Mouse (Mus musculus) heart, embryonic 15.5 days (tissue): ENCODE data around the gene Pcgf2. TPM values are rescaled to one million over a fixed set of nuclear protein-coding genes. Genes with fewer than 3 reads are reported as not detected.

Experiments used
- ATAC-seq: fragments of 200-750 bp; cut with Nextera tagmentation; replicated peaks from 2 replicates; pipeline ENCODE4 v1.8.0; 2017; ENCODE audit warnings: low read depth, moderate TSS enrichment; ENCODE audit not compliant: insufficient number of reproducible peaks, insufficient read depth, low FRiP score
- H3K27ac ChIP-seq: fragments of 300-500 bp; sonication (generic); 2 replicates; pipeline ENCODE4 v1.5.1; 2015; ENCODE audit warnings: mild to moderate bottlenecking, inconsistent platforms
- H3K27me3 ChIP-seq: fragments of 300-500 bp; sonication (generic); 2 replicates; pipeline ENCODE4 v1.6.1; 2015; ENCODE audit warnings: inconsistent platforms
- H3K36me3 ChIP-seq: fragments of 300-500 bp; sonication (generic); 2 replicates; pipeline ENCODE4 v1.6.1; 2015; ENCODE audit warnings: mild to moderate bottlenecking, inconsistent platforms
- H3K4me1 ChIP-seq: fragments of 300-500 bp; sonication (generic); replicated peaks from 2 replicates; pipeline ENCODE4 v1.6.1; 2015; ENCODE audit warnings: inconsistent platforms
- H3K4me2 ChIP-seq: fragments of 300-500 bp; sonication (generic); 2 replicates; pipeline ENCODE4 v1.6.1; 2015; ENCODE audit warnings: inconsistent platforms, mild to moderate bottlenecking, moderate library complexity
- H3K4me3 ChIP-seq: fragments of 300-500 bp; sonication (generic); 2 replicates; pipeline ENCODE4 v1.5.1; 2015; ENCODE audit warnings: mild to moderate bottlenecking, inconsistent platforms
- H3K9ac ChIP-seq: fragments of 300-500 bp; sonication (generic); 2 replicates; pipeline ENCODE4 v1.6.1; 2015; ENCODE audit warnings: mild to moderate bottlenecking, inconsistent platforms
- H3K9me3 ChIP-seq: fragments of 300-500 bp; sonication (generic); replicated peaks from 2 replicates; pipeline ENCODE4 v1.6.1; 2016; ENCODE audit warnings: inconsistent platforms
- WGBS: fragments of 180-500 bp; shearing (Covaris S2); methylation state at CpG from one replicate; pipeline ENCODE4 v1.1.7; 2015; ENCODE audit warnings: mixed read lengths; 5-methylcytosine and 5-hydroxymethylcytosine counted together
- polyA plus RNA-seq: library from polyadenylated mRNA; unstranded; fragments of >200 nt; fragmentation: Nextera tagmentation; extraction: Ambion mirVana; gene quantifications from 2 replicates; pipeline ENCODE4 v1.2.1, GENCODE M21; 2015

The Pcgf2 gene
- polyA plus RNA-seq, 1 experiment from 2014 or later = 10.9 TPM

- Histone ChIP-seq H3K9me3 (no peaks in the 10 kb centered on the region), H3K4me2 (peak overlapping the region; percentile 73), H3K27ac (peak overlapping the region; percentile 89), H3K36me3 (peaks cover 34% of the 10 kb centered on the region), H3K27me3 (no peaks in the 10 kb centered on the region), H3K4me1 (peaks cover 61% of the 10 kb centered on the region), H3K4me3 (peak overlapping the region; percentile 82), H3K9ac (peak overlapping the region; percentile 86; the same call in 1 of the 2 replicates)
- WGBS = 33% methylated on average over 6 of the region's 6 CpGs
- no peak for ATAC-seq
Observed at GRCm38 (mm10) chr11:97664771-97665240, 35.5 kb downstream of the Pcgf2 start.

- WGBS = 0% methylated on average over 6 of the region's 8 CpGs
- Histone ChIP-seq H3K4me1 (peaks cover 61% of the 10 kb centered on the region), H3K4me3 (peak overlapping the region; percentile 82), H3K27me3 (no peaks in the 10 kb centered on the region), H3K36me3 (peaks cover 34% of the 10 kb centered on the region), H3K27ac (peak overlapping the region; percentile 89), H3K4me2 (peak overlapping the region; percentile 73), H3K9me3 (no peaks in the 10 kb centered on the region), H3K9ac (peak overlapping the region; percentile 86)
- no peak for ATAC-seq
Observed at GRCm38 (mm10) chr11:97664339-97664665, 36.0 kb downstream of the Pcgf2 start.

- H3K4me1 ChIP-seq = peaks cover 61% of the 10 kb centered on the region
- peak; percentile 25; the same call in 1 of the 2 replicates for ATAC-seq
- H3K4me3 ChIP-seq = peak overlapping the region; percentile 82
Observed at GRCm38 (mm10) chr11:97663528-97664338, 36.6 kb downstream of the Pcgf2 start.

GRCm38 (mm10) chr11:97662893-97663527 lies 37.3 kb downstream of the Pcgf2 start, which contains the start of gene Mllt6:
TSS of gene Mllt6 (plus strand) at chr11:97663414.
- under 1% methylated on average over 31 of the region's 76 CpGs for WGBS

More at GRCm38 (mm10) chr11:97663528-97664338, 36.6 kb downstream of the Pcgf2 start:
- under 1% methylated on average over 40 of the region's 57 CpGs for WGBS
- Histone ChIP-seq H3K4me2 (peak overlapping the region; percentile 73), H3K27ac (peak overlapping the region; percentile 89), H3K36me3 (peaks cover 31% of the 10 kb centered on the region), H3K9ac (peak overlapping the region; percentile 86), H3K9me3 (no peaks in the 10 kb centered on the region), H3K27me3 (no peaks in the 10 kb centered on the region)

GRCm38 (mm10) chr11:97662207-97662892 lies 37.9 kb downstream of the Pcgf2 start:
- Histone ChIP-seq H3K27ac (peak overlapping the region; percentile 89), H3K4me2 (peak overlapping the region; percentile 73), H3K4me3 (peak overlapping the region; percentile 82), H3K9me3 (no peaks in the 10 kb centered on the region), H3K36me3 (peaks cover 20% of the 10 kb centered on the region), H3K4me1 (peaks cover 60% of the 10 kb centered on the region), H3K9ac (peak overlapping the region; percentile 86), H3K27me3 (no peaks in the 10 kb centered on the region)
- WGBS = 2% methylated on average over 21 of the region's 21 CpGs
- no peak for ATAC-seq

More at GRCm38 (mm10) chr11:97662893-97663527, 37.3 kb downstream of the Pcgf2 start, which contains the start of gene Mllt6:
- H3K9me3 ChIP-seq = no peaks in the 10 kb centered on the region
- peak within 1 kb of the TSS; percentile 86 for H3K9ac ChIP-seq
- H3K4me2 ChIP-seq = peak within 1 kb of the TSS; percentile 73
- peak; percentile 54 for ATAC-seq
- peaks cover 59% of the 10 kb centered on the region for H3K4me1 ChIP-seq
- peak within 1 kb of the TSS; percentile 82 for H3K4me3 ChIP-seq
- H3K27me3 ChIP-seq = no peaks in the 10 kb centered on the region
- H3K27ac ChIP-seq = peak within 1 kb of the TSS; percentile 89
- H3K36me3 ChIP-seq = peaks cover 26% of the 10 kb centered on the region

- Histone ChIP-seq H3K4me1 (peaks cover 67% of the 10 kb centered on the region), H3K4me2 (peak overlapping the region; percentile 73), H3K9ac (peak overlapping the region; percentile 86), H3K4me3 (peak overlapping the region; percentile 82), H3K36me3 (peaks cover 14% of the 10 kb centered on the region), H3K27ac (peak overlapping the region; percentile 89), H3K27me3 (no peaks in the 10 kb centered on the region), H3K9me3 (no peaks in the 10 kb centered on the region)
- ATAC-seq = no peak
- WGBS = 2% methylated on average over 18 of the region's 20 CpGs
Observed at GRCm38 (mm10) chr11:97661648-97662133, 38.6 kb downstream of the Pcgf2 start.

GRCm38 (mm10) chr11:97660734-97661647 lies 39.3 kb downstream of the Pcgf2 start:
- ATAC-seq = no peak
- peaks cover 68% of the 10 kb centered on the region for H3K4me1 ChIP-seq
- no peaks in the 10 kb centered on the region for H3K27me3 ChIP-seq
- H3K9me3 ChIP-seq = no peaks in the 10 kb centered on the region
- WGBS = 9% methylated on average over 27 of the region's 27 CpGs
- H3K9ac ChIP-seq = peak overlapping the region; percentile 93
- H3K27ac ChIP-seq = peak overlapping the region; percentile 89
- H3K4me3 ChIP-seq = peak overlapping the region; percentile 82
- peaks cover 7% of the 10 kb centered on the region for H3K36me3 ChIP-seq
- peak overlapping the region; percentile 73 for H3K4me2 ChIP-seq

- H3K9me3 ChIP-seq = no peaks in the 10 kb centered on the region
- no peaks in the 10 kb centered on the region for H3K27me3 ChIP-seq
- H3K4me2 ChIP-seq = peak overlapping the region; percentile 73
- H3K4me3 ChIP-seq = peak overlapping the region; percentile 82
- no peaks in the 10 kb centered on the region for H3K36me3 ChIP-seq
- WGBS = under 1% methylated on average over 61 of the region's 78 CpGs
- peak overlapping the region; percentile 89 for H3K27ac ChIP-seq
- peak overlapping the region; percentile 93 for H3K9ac ChIP-seq
- peaks cover 63% of the 10 kb centered on the region for H3K4me1 ChIP-seq
- peak; percentile 84 for ATAC-seq
Observed at GRCm38 (mm10) chr11:97659990-97660714, 40.1 kb downstream of the Pcgf2 start.

GRCm38 (mm10) chr11:97659267-97659989 lies 40.9 kb downstream of the Pcgf2 start:
- 9% methylated on average over 13 of the region's 13 CpGs for WGBS
- H3K4me1 ChIP-seq = peaks cover 56% of the 10 kb centered on the region

More at GRCm38 (mm10) chr11:97659267-97659989, 40.9 kb downstream of the Pcgf2 start:
- Histone ChIP-seq H3K4me3 (peak overlapping the region; percentile 82), H3K27me3 (no peaks in the 10 kb centered on the region), H3K9ac (peak overlapping the region; percentile 93), H3K36me3 (no peaks in the 10 kb centered on the region), H3K4me2 (peak overlapping the region; percentile 73), H3K9me3 (no peaks in the 10 kb centered on the region), H3K27ac (peak overlapping the region; percentile 89)
- no peak for ATAC-seq
